Mouse (Mus musculus) myocyte (in vitro differentiated cells): ENCODE measurements at regions not wholly inside any gene's neighbourhood (a gene's known extent, or its start where the extent isn't known, plus 50 kb on each side); places are given as distances from the start of the nearest gene placed in this dataset.

Experiments used
- H3K27me3 ChIP-seq: one replicate; pipeline ENCODE4 v1.6.1; 2011; ENCODE audit not compliant: control insufficient read depth, insufficient read depth, insufficient read length
- H3K36me3 ChIP-seq: one replicate; pipeline ENCODE4 v1.6.1; 2011; ENCODE audit not compliant: control insufficient read depth, insufficient read depth
- H3K4me2 ChIP-seq: one replicate; pipeline ENCODE4 v1.6.1; 2011; ENCODE audit warnings: low read depth, control low read depth
- H3K4me3 ChIP-seq: one replicate; pipeline ENCODE4 v1.5.1; 2011; ENCODE audit warnings: mild to moderate bottlenecking, control low read depth, moderate library complexity
- H3K79me2 ChIP-seq: one replicate; pipeline ENCODE4 v1.6.1; 2011; ENCODE audit not compliant: control insufficient read depth, insufficient read depth
- H3ac ChIP-seq: one replicate; pipeline ENCODE4 v1.6.1; 2011; ENCODE audit not compliant: control insufficient read depth, insufficient read length
- CEBPB ChIP-seq: IDR thresholded peaks from 2 replicates; pipeline ENCODE4 v1.6.1; 2011; ENCODE audit warnings: mild to moderate bottlenecking, moderate library complexity; ENCODE audit not compliant: poor library complexity, insufficient read depth, severe bottlenecking
- E2F4 ChIP-seq: IDR thresholded peaks from one replicate; pipeline ENCODE4 v1.6.1; 2011; ENCODE audit warnings: mild to moderate bottlenecking, control low read depth, moderate library complexity; ENCODE audit not compliant: insufficient read depth
- MAX ChIP-seq: IDR thresholded peaks from one replicate; pipeline ENCODE4 v1.6.1; 2011; ENCODE audit warnings: low read depth, mild to moderate bottlenecking, control low read depth
- MYOD1 ChIP-seq, 3 experiments: IDR thresholded peaks; one replicate each; pipeline ENCODE4 v1.6.1; 2011; ENCODE audit warnings: control low read depth in 2 of 3, low read depth in 2 of 3, mild to moderate bottlenecking in 2 of 3, moderate library complexity in 1 of 3; ENCODE audit not compliant: insufficient read length in 2 of 3, control insufficient read depth in 1 of 3
- MYOG ChIP-seq, 3 experiments: IDR thresholded peaks; one replicate each; pipeline ENCODE4 v1.6.1; 2011; ENCODE audit warnings: control low read depth in 2 of 3, low read depth in 2 of 3, mild to moderate bottlenecking in 2 of 3; ENCODE audit not compliant: insufficient read length in 2 of 3, control insufficient read depth in 1 of 3, insufficient read depth in 1 of 3
- POLR2A ChIP-seq: IDR thresholded peaks from one replicate; pipeline ENCODE4 v1.6.1; 2011; ENCODE audit warnings: low read depth, mild to moderate bottlenecking, control low read depth, moderate library complexity; ENCODE audit not compliant: insufficient read length
- POLR2AphosphoS2 ChIP-seq: IDR thresholded peaks from one replicate; pipeline ENCODE4 v1.6.1; 2011; ENCODE audit warnings: low read depth, control low read depth; ENCODE audit not compliant: insufficient read length
- REST ChIP-seq: IDR thresholded peaks from one replicate; pipeline ENCODE4 v1.6.1; 2011; ENCODE audit warnings: mild to moderate bottlenecking, control low read depth, moderate library complexity; ENCODE audit not compliant: insufficient read depth, insufficient read length
- SRF ChIP-seq: IDR thresholded peaks from one replicate; pipeline ENCODE4 v1.6.1; 2011; ENCODE audit warnings: low read depth; ENCODE audit not compliant: control insufficient read depth, insufficient read length
- TCF12 ChIP-seq: IDR thresholded peaks from one replicate; pipeline ENCODE4 v1.6.1; 2011; ENCODE audit warnings: mild to moderate bottlenecking, control low read depth; ENCODE audit not compliant: poor library complexity, insufficient read depth, severe bottlenecking
- TCF3 ChIP-seq: IDR thresholded peaks from one replicate; pipeline ENCODE4 v1.6.1; 2011; ENCODE audit warnings: low read depth, control low read depth; ENCODE audit not compliant: insufficient read length
- USF1 ChIP-seq: IDR thresholded peaks from one replicate; pipeline ENCODE4 v1.6.1; 2011; ENCODE audit warnings: low read depth, mild to moderate bottlenecking, control low read depth, moderate library complexity

DNA sequence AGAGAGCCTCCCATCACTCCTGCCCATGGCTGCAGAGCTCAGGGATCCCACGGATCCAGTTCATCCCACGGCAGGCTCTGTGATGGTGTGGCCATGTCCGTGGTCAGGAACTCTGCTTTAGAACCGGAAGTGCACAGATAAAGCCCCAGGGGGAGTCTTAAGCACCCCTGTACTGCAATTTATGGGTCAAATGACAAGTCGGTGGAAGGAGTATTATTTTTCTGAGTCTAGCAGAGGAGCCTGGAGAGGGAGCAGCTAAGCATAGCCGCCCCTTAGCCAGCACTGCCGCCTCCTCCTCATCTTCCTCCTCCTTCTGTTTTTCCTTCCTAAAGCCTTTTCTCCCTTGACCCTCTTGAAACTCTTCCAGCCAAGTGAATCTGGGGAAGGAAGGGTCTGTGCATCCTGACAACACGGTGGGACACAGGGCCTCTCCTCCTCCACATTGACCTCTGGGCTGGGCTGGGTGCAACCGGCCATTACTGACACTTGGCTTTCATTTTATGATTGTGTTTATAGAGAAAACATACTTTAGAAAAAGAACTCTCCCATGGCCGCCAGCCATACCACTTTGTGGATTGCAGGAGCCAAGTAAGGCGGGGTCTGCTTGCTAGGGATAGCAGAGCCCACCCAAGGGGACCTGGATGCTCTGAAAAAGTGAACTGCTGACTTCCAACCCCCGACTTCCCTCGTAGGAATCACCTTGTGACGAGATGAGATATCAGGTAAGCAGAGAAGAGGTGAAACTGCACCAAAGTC, 494.3 kb downstream of the Ccdc171 start:
- Histone ChIP-seq H3ac (no peak overlapping the region), H3K4me2 (peak overlapping the region; percentile 35), H3K36me3 (no peaks in the 10 kb centered on the region), H3K4me3 (no peak overlapping the region), H3K79me2 (no peaks in the 10 kb centered on the region), H3K27me3 (no peaks in the 10 kb centered on the region)
- TF ChIP-seq TCF12 (no peak), POLR2A (no peak), POLR2AphosphoS2 (no peak), REST (no peak), MAX (no peak), MYOD1 (IDR thresholded peaks at IDR 0.05; ENCODE audit: control insufficient read depth in 1 of 3, insufficient read length in 2 of 3, low read depth in 2 of 3) (no peak), SRF (no peak), E2F4 (no peak), CEBPB (no peak), TCF3 (no peak), USF1 (no peak), MYOG (IDR thresholded peaks at IDR 0.05; ENCODE audit: control insufficient read depth in 1 of 3, insufficient read depth in 1 of 3, insufficient read length in 2 of 3, low read depth in 2 of 3) (no peak)

DNA sequence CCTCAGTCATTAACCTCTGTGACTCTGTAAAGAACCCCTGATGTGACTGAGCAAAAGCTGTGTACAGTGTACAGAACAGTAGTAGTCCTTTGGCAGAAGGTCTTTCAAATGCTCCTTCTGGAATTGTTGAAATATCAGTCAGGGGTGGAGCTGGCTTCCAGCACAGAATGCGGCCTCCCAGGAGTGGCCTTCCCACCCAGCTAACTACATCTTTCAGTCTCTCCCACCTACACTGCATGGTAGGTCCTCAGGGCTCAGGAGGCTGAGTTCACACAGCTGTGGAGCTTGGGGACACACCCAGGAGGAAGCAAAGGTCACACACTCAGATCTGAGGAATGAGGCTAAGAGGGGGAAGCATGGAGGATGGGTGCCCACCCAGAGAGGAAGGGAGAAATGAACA, 495.3 kb downstream of the Ccdc171 start:
- H3K4me3 ChIP-seq: no peak overlapping the region

DNA sequence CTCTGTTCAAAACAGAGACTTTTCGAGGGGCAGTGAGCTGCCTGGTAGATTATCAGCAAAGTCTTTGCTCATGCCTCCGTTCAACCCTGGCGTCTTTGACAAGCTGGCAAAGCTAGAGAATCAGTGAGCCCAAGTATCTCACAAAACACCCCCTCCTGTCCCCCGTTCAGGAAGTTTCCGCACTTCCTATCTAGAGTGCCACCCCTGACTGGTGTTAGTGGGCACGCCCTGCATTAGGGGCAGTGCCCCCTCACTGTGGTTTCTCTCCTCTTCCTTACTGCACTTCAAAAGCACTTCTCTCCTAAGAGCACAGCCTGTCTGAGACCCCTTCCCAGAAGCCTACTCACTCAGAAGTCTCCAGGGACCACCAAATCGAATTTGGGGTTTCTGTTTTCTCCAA, 497.0 kb downstream of the Ccdc171 start:
- Histone ChIP-seq H3K4me2 (no peak overlapping the region), H3K36me3 (no peaks in the 10 kb centered on the region), H3K79me2 (no peaks in the 10 kb centered on the region), H3ac (no peak overlapping the region), H3K27me3 (no peaks in the 10 kb centered on the region), H3K4me3 (no peak overlapping the region)
- no peak for TF ChIP-seq POLR2AphosphoS2
- TF ChIP-seq TCF12: no peak
- TF ChIP-seq REST: no peak
- no peak for TF ChIP-seq CEBPB
- no peak for TF ChIP-seq TCF3
- TF ChIP-seq MYOD1 (IDR thresholded peaks at IDR 0.05; ENCODE audit: control insufficient read depth in 1 of 3, insufficient read length in 2 of 3, low read depth in 2 of 3): no peak
- TF ChIP-seq MAX: no peak
- TF ChIP-seq E2F4: no peak
- TF ChIP-seq SRF: no peak
- no peak for TF ChIP-seq MYOG (IDR thresholded peaks at IDR 0.05; ENCODE audit: control insufficient read depth in 1 of 3, insufficient read depth in 1 of 3, insufficient read length in 2 of 3, low read depth in 2 of 3)
- TF ChIP-seq USF1: no peak
- TF ChIP-seq POLR2A: no peak

More for the DNA sequence above, 495.3 kb downstream of the Ccdc171 start:
- H3K27me3 ChIP-seq: no peaks in the 10 kb centered on the region
- H3ac ChIP-seq: no peak overlapping the region
- no peak overlapping the region for H3K4me2 ChIP-seq
- H3K79me2 ChIP-seq: no peaks in the 10 kb centered on the region
- no peaks in the 10 kb centered on the region for H3K36me3 ChIP-seq
- TF ChIP-seq REST: no peak
- no peak for TF ChIP-seq SRF
- peak in 1 of 3 experiments; percentile 16 for TF ChIP-seq MYOD1 (IDR thresholded peaks at IDR 0.05; ENCODE audit: control insufficient read depth in 1 of 3, insufficient read length in 2 of 3, low read depth in 2 of 3)
- peak in 1 of 3 experiments; percentile 69 for TF ChIP-seq MYOG (IDR thresholded peaks at IDR 0.05; ENCODE audit: control insufficient read depth in 1 of 3, insufficient read depth in 1 of 3, insufficient read length in 2 of 3, low read depth in 2 of 3)
- no peak for TF ChIP-seq TCF3
- TF ChIP-seq TCF12: no peak
- no peak for TF ChIP-seq USF1
- no peak for TF ChIP-seq E2F4

DNA sequence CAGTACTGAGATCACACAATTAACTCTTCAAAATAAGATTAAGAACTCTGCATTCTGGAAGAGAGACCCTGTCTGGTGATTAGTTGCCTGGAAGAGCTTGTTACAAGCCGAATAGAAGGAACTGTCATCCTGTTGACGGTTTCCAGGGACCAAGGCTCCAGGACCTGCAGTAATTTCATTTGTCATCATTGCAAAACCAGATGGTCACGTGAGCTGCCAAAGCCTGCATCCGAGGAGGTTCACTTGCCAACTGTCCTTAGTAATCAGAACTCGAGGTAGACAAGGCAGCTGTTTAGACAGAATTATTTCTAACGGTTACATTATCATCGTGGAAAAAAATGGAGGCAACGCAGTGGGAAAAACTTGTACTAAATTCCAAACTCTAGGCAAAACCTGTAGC, 500.8 kb downstream of the Ccdc171 start:
- no peaks in the 10 kb centered on the region for H3K27me3 ChIP-seq
- no peak overlapping the region for H3ac ChIP-seq
- H3K4me3 ChIP-seq: no peak overlapping the region
- H3K4me2 ChIP-seq: no peak overlapping the region
- H3K36me3 ChIP-seq: no peaks in the 10 kb centered on the region
- no peak for TF ChIP-seq POLR2A
- no peak for TF ChIP-seq TCF3
- TF ChIP-seq MYOG (IDR thresholded peaks at IDR 0.05; ENCODE audit: control insufficient read depth in 1 of 3, insufficient read depth in 1 of 3, insufficient read length in 2 of 3, low read depth in 2 of 3): no peak
- TF ChIP-seq MYOD1 (IDR thresholded peaks at IDR 0.05; ENCODE audit: control insufficient read depth in 1 of 3, insufficient read length in 2 of 3, low read depth in 2 of 3): no peak
- peak; percentile 34; the same call in 1 of the 2 replicates for TF ChIP-seq CEBPB
- no peak for TF ChIP-seq SRF
- TF ChIP-seq TCF12: no peak
- TF ChIP-seq USF1: peak; percentile 80
- TF ChIP-seq REST: no peak
- no peak for TF ChIP-seq POLR2AphosphoS2
- TF ChIP-seq E2F4: no peak
- TF ChIP-seq MAX: no peak
- no peaks in the 10 kb centered on the region for H3K79me2 ChIP-seq
